In the genomic region with DNA sequence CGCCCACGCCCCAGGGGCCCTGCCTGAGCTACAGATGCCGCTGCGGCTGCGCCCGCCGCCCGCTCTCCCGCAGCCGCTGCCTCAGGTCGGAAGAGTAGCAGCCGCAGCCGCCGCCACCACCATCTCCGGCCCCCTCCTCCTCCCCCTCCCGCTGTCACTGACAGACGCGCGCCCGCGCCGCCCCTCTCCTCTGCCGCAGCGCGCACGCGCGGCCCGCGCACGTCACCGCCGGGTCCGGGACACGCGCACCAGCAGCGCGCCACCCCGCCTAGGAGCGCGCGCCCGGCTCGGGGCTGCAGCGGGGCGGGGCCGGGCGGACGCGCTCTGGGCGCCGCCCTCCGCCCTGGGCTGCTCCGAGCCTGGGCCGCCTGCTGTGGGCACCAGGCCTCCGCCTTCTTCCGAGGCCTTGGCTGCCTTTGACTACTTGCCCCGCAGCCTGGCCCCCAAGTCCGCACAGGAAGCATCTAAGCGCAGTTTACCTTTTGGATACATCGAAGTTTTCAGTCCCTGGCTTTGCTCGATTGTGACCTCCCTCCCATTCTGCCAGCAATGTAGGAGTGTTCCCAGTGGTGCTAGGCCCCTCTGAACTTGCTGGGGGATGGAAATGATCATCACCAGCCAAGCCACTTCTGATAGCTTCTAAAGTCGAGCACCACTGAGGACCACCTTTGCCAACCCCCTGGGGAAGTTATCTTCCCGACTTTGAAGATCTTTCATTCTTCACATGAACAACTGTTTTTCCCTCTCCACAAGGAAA, we compare ENCODE assay signal across 8 mouse cellular contexts. TPM values are rescaled to one million over a fixed set of nuclear protein-coding genes. Genes with fewer than 3 reads are reported as not detected.
DNase-seq lines count a peak whose midpoint lies in the region; ATAC-seq and TF ChIP-seq lines count a peak whose summit lies in the region.

A gene (minus strand): TSS at position 201 of the 757 bp plus-strand sequence.

- H3K4me3 ChIP-seq in CH12.LX (replicated peaks in 1 of 3; ENCODE audit: low read depth in 2 of 3, low read length in 2 of 3, poor library complexity in 1 of 3), result peak within 1 kb of the TSS; percentile 31 to 78 (median 55)
- peak within 1 kb of the TSS; percentile 74 for H3K4me3 ChIP-seq in forebrain, embryonic 11.5 days (ENCODE audit: low read depth, low read length)
- peak within 1 kb of the TSS; percentile 84 for H3K4me3 ChIP-seq in heart, embryonic 15.5 days
- H3K4me3 ChIP-seq in liver, embryonic 14.5 days (ENCODE audit: insufficient read depth in 1 of 2, low read depth in 2 of 2, low read length in 2 of 2), result peak within 1 kb of the TSS; percentile 45 to 72
- H3K4me3 ChIP-seq in neural tube, embryonic 11.5 days (ENCODE audit: low read depth, low read length), result peak within 1 kb of the TSS; percentile 81
- peak within 1 kb of the TSS; percentile 81 for H3K4me3 ChIP-seq in stomach, postnatal 0 days (ENCODE audit: low read depth, low read length)

- H3K79me2 ChIP-seq in CH12.LX (replicated peaks; ENCODE audit: control insufficient read depth, extremely low read depth, insufficient read depth, poor library complexity, severe bottlenecking), result no peaks in the 10 kb centered on the region

- no peak for TF ChIP-seq CTCF in CH12.LX (conservative IDR thresholded peaks at IDR 0.05 in 1 of 2, IDR thresholded peaks at IDR 0.05 in 1 of 2; ENCODE audit: low read depth in 2 of 2, low read length in 2 of 2)
- 0 out of 2 replicates have a peak, but pooled peaks have one; percentile 4 for TF ChIP-seq CTCF in liver, embryonic 14.5 days (IDR thresholded peaks at IDR 0.05; ENCODE audit: low read depth)
- TF ChIP-seq CTCF in stomach, postnatal 0 days (IDR thresholded peaks at IDR 0.05; ENCODE audit: low read depth), result peak; percentile 14; the same call in 1 of the 2 replicates

- TF ChIP-seq POLR2A in CH12.LX (IDR thresholded peaks at IDR 0.05; ENCODE audit: low read depth, low read length), result peak; percentile 82

- peak; percentile 70 for DNase-seq in CH12.LX (ENCODE audit: extremely low read depth)
- DNase-seq in c-Kit-positive CD71-negative TER-119-negative erythroid progenitor cells, embryonic 14.5 days (ENCODE audit: low read depth), result peak; percentile 57
- DNase-seq in forebrain, embryonic 11.5 days (ENCODE audit: low spot score), result peak; percentile 94
- DNase-seq in kidney, postnatal 25 days, result peak; percentile 89 to 96
- DNase-seq in liver, embryonic 14.5 days (ENCODE audit: low read depth in 3 of 3, low spot score in 3 of 3), result peak; percentile 58 to 66 (median 61)
- DNase-seq in neural tube, embryonic 11.5 days (ENCODE audit: low spot score), result peak; percentile 92
- peak; percentile 89 for DNase-seq in stomach, postnatal 0 days (ENCODE audit: low spot score)

- peak within 1 kb of the TSS; percentile 48 for H3K9ac ChIP-seq in CH12.LX (ENCODE audit: insufficient read depth, low read depth)
- H3K9ac ChIP-seq in forebrain, embryonic 11.5 days (ENCODE audit: low read length), result peak within 1 kb of the TSS; percentile 77
- peak within 1 kb of the TSS; percentile 79 for H3K9ac ChIP-seq in heart, embryonic 15.5 days
- peak within 1 kb of the TSS; percentile 66 for H3K9ac ChIP-seq in liver, embryonic 14.5 days (replicated peaks)
- peak within 1 kb of the TSS; percentile 67 for H3K9ac ChIP-seq in neural tube, embryonic 11.5 days (ENCODE audit: low read length)
- peak within 1 kb of the TSS; percentile 84 for H3K9ac ChIP-seq in stomach, postnatal 0 days (ENCODE audit: low read length)

- no peak for TF ChIP-seq EP300 in CH12.LX (IDR thresholded peaks at IDR 0.05; ENCODE audit: low read length)
- TF ChIP-seq EP300 in liver, embryonic 14.5 days (IDR thresholded peaks at IDR 0.05; ENCODE audit: low read depth), result no peak
- no peak for TF ChIP-seq EP300 in stomach, postnatal 0 days (optimal IDR thresholded peaks at IDR 0.05)

- 1% methylated on average over 50 of the region's 64 CpGs for WGBS in forebrain, embryonic 11.5 days
- under 1% methylated on average over 58 of the region's 64 CpGs for WGBS in heart, embryonic 15.5 days
- WGBS in liver, embryonic 14.5 days (ENCODE audit: insufficient replicate concordance), result 2% methylated on average over 51 of the region's 64 CpGs
- 1% methylated on average over 36 of the region's 64 CpGs for WGBS in neural tube, embryonic 11.5 days
- 1% methylated on average over 22 of the region's 64 CpGs for WGBS in stomach, postnatal 0 days

- ATAC-seq in forebrain, embryonic 11.5 days (replicated peaks; ENCODE audit: low FRiP score), result peak; percentile 90
- ATAC-seq in heart, embryonic 15.5 days (replicated peaks; ENCODE audit: insufficient number of reproducible peaks, insufficient read depth, low FRiP score, low read depth), result peak; percentile 92
- peak; percentile 94 for ATAC-seq in liver, embryonic 14.5 days (ENCODE audit: insufficient read depth)
- peak; percentile 91 for ATAC-seq in neural tube, embryonic 11.5 days (ENCODE audit: insufficient read depth, low FRiP score, low TSS enrichment)
- ATAC-seq in stomach, postnatal 0 days (ENCODE audit: low FRiP score, low TSS enrichment), result peak; percentile 95

- H3K4me1 ChIP-seq in CH12.LX (ENCODE audit: control insufficient read depth in 1 of 2, insufficient read depth in 2 of 2), result peaks cover 2 to 26% of the 10 kb centered on the region in 2 experiments; a peak in 2 of 4 replicates
- peaks cover 11% of the 10 kb centered on the region; the same call in 1 of the 2 replicates for H3K4me1 ChIP-seq in forebrain, embryonic 11.5 days (replicated peaks; ENCODE audit: control insufficient read depth, insufficient read depth, low read length)
- peaks cover 31% of the 10 kb centered on the region for H3K4me1 ChIP-seq in heart, embryonic 15.5 days (replicated peaks)
- peaks cover 0 to 18% of the 10 kb centered on the region in 2 experiments for H3K4me1 ChIP-seq in liver, embryonic 14.5 days (replicated peaks; ENCODE audit: control insufficient read depth in 2 of 2, insufficient read depth in 2 of 2, low read length in 1 of 2)
- H3K4me1 ChIP-seq in neural tube, embryonic 11.5 days (ENCODE audit: control insufficient read depth, insufficient read depth, low read length), result peaks cover 13% of the 10 kb centered on the region
- peaks cover 3% of the 10 kb centered on the region for H3K4me1 ChIP-seq in stomach, postnatal 0 days (replicated peaks; ENCODE audit: control insufficient read depth, insufficient read depth)

- H3K4me2 ChIP-seq in CH12.LX (ENCODE audit: insufficient read depth, low read depth, poor library complexity, severe bottlenecking), result peak within 1 kb of the TSS; percentile 55
- H3K4me2 ChIP-seq in forebrain, embryonic 11.5 days (ENCODE audit: low read depth, low read length, severe bottlenecking), result peak within 1 kb of the TSS; percentile 97
- H3K4me2 ChIP-seq in heart, embryonic 15.5 days, result peak within 1 kb of the TSS; percentile 97
- H3K4me2 ChIP-seq in liver, embryonic 14.5 days (ENCODE audit: low read depth), result peak within 1 kb of the TSS; percentile 74
- peak within 1 kb of the TSS; percentile 98 for H3K4me2 ChIP-seq in neural tube, embryonic 11.5 days (ENCODE audit: low read depth)
- H3K4me2 ChIP-seq in stomach, postnatal 0 days (replicated peaks; ENCODE audit: low read depth), result peak within 1 kb of the TSS; percentile 95

- H3K27ac ChIP-seq in CH12.LX (ENCODE audit: insufficient read depth, low read depth), result no peak within 1 kb of the TSS
- 0 out of 2 replicates have a peak within 1 kb of the TSS, but pooled peaks have one; percentile 18 for H3K27ac ChIP-seq in forebrain, embryonic 11.5 days (ENCODE audit: low read depth, low read length)
- H3K27ac ChIP-seq in heart, embryonic 15.5 days, result peak within 1 kb of the TSS; percentile 80
- no peak within 1 kb of the TSS for H3K27ac ChIP-seq in liver, embryonic 14.5 days
- peak within 1 kb of the TSS; percentile 58; the same call in 1 of the 2 replicates for H3K27ac ChIP-seq in neural tube, embryonic 11.5 days (ENCODE audit: low read depth, low read length)
- peak within 1 kb of the TSS; percentile 91 for H3K27ac ChIP-seq in stomach, postnatal 0 days (replicated peaks)

- H3K9me3 ChIP-seq in CH12.LX (replicated peaks; ENCODE audit: low read length), result peaks cover 13% of the 10 kb centered on the region
- H3K9me3 ChIP-seq in forebrain, embryonic 11.5 days (ENCODE audit: control insufficient read depth, low read length), result no peaks in the 10 kb centered on the region
- no peaks in the 10 kb centered on the region for H3K9me3 ChIP-seq in heart, embryonic 15.5 days (replicated peaks)
- no peaks in the 10 kb centered on the region for H3K9me3 ChIP-seq in liver, embryonic 14.5 days (ENCODE audit: control insufficient read depth, low read length)
- no peaks in the 10 kb centered on the region for H3K9me3 ChIP-seq in neural tube, embryonic 11.5 days (ENCODE audit: control insufficient read depth, low read length)
- H3K9me3 ChIP-seq in stomach, postnatal 0 days (ENCODE audit: control insufficient read depth, low read length), result no peaks in the 10 kb centered on the region

- in situ Hi-C loops in CH12.LX (cut with MboI; ENCODE audit: low pct_ligation_motif_present, low pct_unique_long_range_greater_than_20kb, low sequenced_read_pairs), result no loop called here

- TF ChIP-seq RAD21 in CH12.LX (IDR thresholded peaks at IDR 0.05; ENCODE audit: low read depth, low read length), result no peak

- dilution Hi-C loops in CH12.LX (cut with MboI; ENCODE audit: extremely low pct_ligation_motif_present, extremely low pct_unique_long_range_greater_than_20kb, low sequenced_read_pairs), result no loop called here

- H3K27me3 ChIP-seq in CH12.LX (replicated peaks), result no peaks in the 10 kb centered on the region
- H3K27me3 ChIP-seq in forebrain, embryonic 11.5 days (ENCODE audit: control insufficient read depth, insufficient read depth, low read length), result peaks cover 13% of the 10 kb centered on the region
- H3K27me3 ChIP-seq in heart, embryonic 15.5 days, result peaks cover 14% of the 10 kb centered on the region
- no peaks in the 10 kb centered on the region for H3K27me3 ChIP-seq in liver, embryonic 14.5 days (ENCODE audit: control insufficient read depth, insufficient read depth, low read length)
- H3K27me3 ChIP-seq in neural tube, embryonic 11.5 days (ENCODE audit: control insufficient read depth, insufficient read depth, low read length), result peaks cover 14% of the 10 kb centered on the region
- H3K27me3 ChIP-seq in stomach, postnatal 0 days (ENCODE audit: control insufficient read depth, insufficient read depth, low read length), result no peaks in the 10 kb centered on the region

- peaks cover 0 to 4% of the 10 kb centered on the region in 2 experiments for H3K36me3 ChIP-seq in CH12.LX (replicated peaks in 1 of 2; ENCODE audit: control insufficient read depth in 1 of 2, insufficient read depth in 1 of 2, low read length in 1 of 2)
- no peaks in the 10 kb centered on the region for H3K36me3 ChIP-seq in forebrain, embryonic 11.5 days (ENCODE audit: control insufficient read depth, insufficient read depth, low read length)
- H3K36me3 ChIP-seq in heart, embryonic 15.5 days, result no peaks in the 10 kb centered on the region
- H3K36me3 ChIP-seq in liver, embryonic 14.5 days (replicated peaks; ENCODE audit: control insufficient read depth, insufficient read depth, low read depth), result no peaks in the 10 kb centered on the region
- H3K36me3 ChIP-seq in neural tube, embryonic 11.5 days (ENCODE audit: control insufficient read depth, insufficient read depth, low read length), result no peaks in the 10 kb centered on the region
- H3K36me3 ChIP-seq in stomach, postnatal 0 days (ENCODE audit: control insufficient read depth, insufficient read depth, low read length), result no peaks in the 10 kb centered on the region

RNA-seq across cellular contexts. Expression of the gene that starts here (rescaled TPM):
- total RNA-seq in CH12.LX (2012; rRNA removed), result 2.2 and 3.1 TPM in 2 replicates
- total RNA-seq in CH12.LX (2014; rRNA removed), result 1.0 and 1.1 TPM in 2 replicates
- 0.97 and 1.2 TPM in 2 replicates for polyA plus RNA-seq in CH12.LX (2012; ENCODE audit: insufficient read length, low read depth)
- polyA plus RNA-seq in forebrain, embryonic 11.5 days (2014; fragmentation: Nextera tagmentation; extraction: Ambion mirVana), result 0.84 and 0.96 TPM in 2 replicates
- polyA plus RNA-seq in heart, embryonic 15.5 days (2015; fragmentation: Nextera tagmentation; extraction: Ambion mirVana), result 1.1 and 1.5 TPM in 2 replicates
- polyA plus RNA-seq in liver, embryonic 14.5 days (2012; rRNA removed), result 0.78 and 0.81 TPM in 2 replicates
- polyA plus RNA-seq in liver, embryonic 14.5 days (2014; fragmentation: Nextera tagmentation; extraction: Ambion mirVana), result 0.62 and 0.65 TPM in 2 replicates
- polyA plus RNA-seq in neural tube, embryonic 11.5 days (2014; fragmentation: Nextera tagmentation; extraction: Ambion mirVana), result 1.8 and 2.5 TPM in 2 replicates
- polyA plus RNA-seq in stomach, postnatal 0 days (2015; fragmentation: Nextera tagmentation; extraction: Ambion mirVana), result 1.2 and 1.3 TPM in 2 replicates

Comparison
In these comparisons a context has a peak if more than half of its experiments do, and no peak if none do; other contexts are left out.
1. Peak in DNase-seq, ATAC-seq, H3K4me3 ChIP-seq, H3K27ac ChIP-seq, H3K9ac ChIP-seq and H3K4me2 ChIP-seq in forebrain, embryonic 11.5 days; RNA of the gene not detected or under 1 TPM.
2. Peak in DNase-seq, ATAC-seq, H3K4me3 ChIP-seq, H3K9ac ChIP-seq and H3K4me2 ChIP-seq in liver, embryonic 14.5 days; RNA of the gene not detected or under 1 TPM.
3. H3K27ac ChIP-seq: peak in heart, embryonic 15.5 days (single experiment), neural tube, embryonic 11.5 days (single experiment) and stomach, postnatal 0 days (single experiment); none in CH12.LX (single experiment) and liver, embryonic 14.5 days (single experiment).
4. CTCF ChIP-seq: peak in liver, embryonic 14.5 days (single experiment) and stomach, postnatal 0 days (single experiment); none in CH12.LX (0 of 2).
5. Peak in every context shown above with its lines, with median percentiles within 50 percentile points of each other: DNase-seq, H3K4me2 ChIP-seq, H3K4me3 ChIP-seq, H3K9ac ChIP-seq and ATAC-seq.